Mouse (Mus musculus): ENCODE data around the gene C130026I21Rik. TPM values are rescaled to one million over a fixed set of nuclear protein-coding genes. Genes with fewer than 3 reads are reported as not detected.
A peak's percentile ranks its signal among the peaks of the same experiment; 100 is the strongest.
"Not testable (repeated sequence)": the region's sequence is repeated elsewhere in the genome, so short reads cannot be mapped to it uniquely, and the experiment has no call there.

The C130026I21Rik gene
- polyA plus RNA-seq, 1 experiment from 2014 or later = not detected

DNA sequence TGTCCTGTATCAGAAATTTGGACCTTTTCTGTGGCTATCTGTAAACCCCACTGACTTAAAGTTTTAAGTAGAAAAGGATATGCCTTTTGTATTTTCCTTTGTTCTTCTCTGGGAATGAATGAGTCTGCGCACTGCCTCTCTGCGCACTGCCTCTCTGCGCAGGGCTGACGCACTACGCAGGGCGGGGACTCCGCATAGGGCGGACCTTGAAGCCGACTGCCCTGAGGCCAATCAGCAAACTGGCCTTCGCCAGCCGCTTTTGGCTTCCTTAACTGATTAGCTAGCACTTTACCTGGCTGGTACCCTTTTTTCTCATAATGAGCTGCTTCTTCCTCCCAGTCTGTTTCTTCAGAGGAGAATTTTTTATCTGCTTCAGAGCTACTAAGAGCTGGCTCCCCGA lies 271.1 kb downstream of the C130026I21Rik start:
- not testable (repeated sequence) for H3K36me3 ChIP-seq; H3K27me3 ChIP-seq (replicated peaks); H3K9me3 ChIP-seq (replicated peaks); H3K4me1 ChIP-seq; H3K27ac ChIP-seq (replicated peaks); H3K9ac ChIP-seq (replicated peaks); H3K4me3 ChIP-seq (replicated peaks); ATAC-seq (ENCODE audit: low FRiP score); H3K4me2 ChIP-seq
- WGBS = over 99% methylated on average over 8 of the region's 12 CpGs

DNA sequence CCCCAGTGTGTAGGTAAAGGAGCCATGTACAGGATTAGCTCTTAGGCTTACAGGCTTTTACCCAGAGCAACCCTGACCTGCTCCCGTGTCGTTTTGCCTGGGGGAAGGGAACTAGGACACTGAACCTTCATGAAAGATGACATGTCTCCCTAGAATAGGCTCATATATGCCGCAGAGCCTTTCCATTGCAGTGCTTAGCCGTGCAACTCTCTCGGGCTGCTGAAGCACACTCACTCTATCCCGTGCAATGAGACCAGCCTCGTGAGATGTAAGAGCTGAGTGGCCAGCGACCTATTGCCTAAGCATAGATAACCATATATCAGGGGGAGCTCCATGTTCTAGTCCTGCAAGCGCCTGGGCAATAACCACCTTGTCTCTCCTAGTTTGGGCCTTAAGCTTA lies 274.1 kb downstream of the C130026I21Rik start:
- not testable (repeated sequence) for H3K27me3 ChIP-seq (replicated peaks); H3K9ac ChIP-seq (replicated peaks); H3K4me1 ChIP-seq; H3K36me3 ChIP-seq; H3K27ac ChIP-seq (replicated peaks); H3K4me3 ChIP-seq (replicated peaks); H3K4me2 ChIP-seq; ATAC-seq (ENCODE audit: low FRiP score); H3K9me3 ChIP-seq (replicated peaks)
- WGBS = 87% methylated on average over 5 of the region's 9 CpGs

DNA sequence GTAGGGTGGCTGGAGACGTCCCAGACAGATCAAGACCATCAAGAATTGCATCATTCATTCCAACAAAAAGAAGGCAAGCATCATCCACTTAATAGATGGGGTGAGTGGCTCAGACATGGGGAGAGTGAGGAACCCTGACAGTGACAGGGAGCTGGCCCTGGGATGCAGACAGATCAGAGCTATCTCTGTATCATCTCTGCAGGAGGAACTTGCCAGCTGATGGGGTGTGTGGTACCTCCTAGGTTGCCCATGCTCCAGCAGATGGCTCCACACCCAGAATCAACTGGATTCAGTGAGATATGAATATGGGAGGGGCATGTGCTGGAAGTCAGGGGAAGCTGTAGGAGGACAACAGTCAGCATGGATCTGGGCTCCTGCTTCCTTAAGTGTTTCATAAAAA lies 275.9 kb downstream of the C130026I21Rik start:
- not testable (repeated sequence) for H3K27me3 ChIP-seq (replicated peaks); H3K4me3 ChIP-seq (replicated peaks); H3K27ac ChIP-seq (replicated peaks); ATAC-seq (ENCODE audit: low FRiP score); H3K4me2 ChIP-seq; H3K9me3 ChIP-seq (replicated peaks); H3K9ac ChIP-seq (replicated peaks); H3K36me3 ChIP-seq; H3K4me1 ChIP-seq
- WGBS = no CpG with 5 or more reads among the region's 1 CpGs

DNA sequence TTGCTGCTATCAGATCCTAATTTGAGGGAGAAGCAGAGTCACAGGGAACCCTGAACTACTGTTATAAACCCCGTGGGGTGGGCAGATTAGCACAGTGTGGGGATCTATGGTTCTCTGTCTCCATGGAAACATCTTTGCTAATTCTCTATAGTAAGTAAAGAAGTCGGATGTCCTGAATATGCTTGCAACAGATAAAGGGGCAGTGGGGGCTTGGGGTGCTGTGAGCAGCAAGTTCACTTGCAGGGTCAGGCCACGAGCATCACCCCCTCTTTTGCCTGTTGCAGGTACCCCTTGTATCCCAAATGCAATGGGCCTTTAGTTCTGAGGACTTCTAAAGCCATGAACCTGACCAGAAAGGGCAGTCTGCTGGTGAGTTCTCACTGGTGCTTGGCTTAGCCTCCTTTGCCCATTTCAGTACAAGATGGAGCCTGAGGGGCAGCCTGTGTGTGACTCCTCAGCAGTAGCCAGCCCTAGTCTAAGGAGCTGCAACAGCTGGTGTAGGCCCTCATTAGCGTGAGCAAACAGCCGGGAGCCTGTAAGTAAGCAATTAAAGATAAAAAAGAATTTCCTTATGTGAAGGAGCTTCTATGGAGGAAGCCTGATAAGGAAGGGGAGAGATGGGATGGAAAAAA lies 276.6 kb downstream of the C130026I21Rik start:
- H3K27ac ChIP-seq (replicated peaks); H3K27me3 ChIP-seq (replicated peaks); H3K4me3 ChIP-seq (replicated peaks); H3K36me3 ChIP-seq; H3K9ac ChIP-seq (replicated peaks); H3K4me1 ChIP-seq; H3K4me2 ChIP-seq; H3K9me3 ChIP-seq (replicated peaks): not testable (repeated sequence)
- 54% methylated on average over 2 of the region's 5 CpGs for WGBS
- peak; percentile 50; the same call in 1 of the 2 replicates for ATAC-seq (ENCODE audit: low FRiP score)

DNA sequence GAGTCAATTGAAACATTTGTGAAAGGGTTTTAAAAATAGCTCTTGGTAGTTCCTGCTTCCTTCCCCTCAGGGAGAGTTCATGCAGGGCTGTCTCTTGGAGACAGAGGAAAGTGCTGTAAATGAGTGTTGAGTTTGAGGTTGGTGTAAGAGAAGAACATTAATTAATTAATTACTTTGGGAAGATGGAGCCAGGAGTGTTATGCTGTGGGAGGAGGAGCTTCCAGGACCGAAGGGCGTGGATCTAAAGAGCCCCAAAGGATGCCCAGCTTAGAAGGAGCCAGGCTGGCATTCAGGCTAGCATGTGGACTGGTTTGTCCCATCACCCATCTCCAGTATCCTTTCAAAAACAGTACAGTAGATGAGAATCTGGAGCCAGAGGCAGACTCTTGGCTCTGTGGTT lies 277.1 kb downstream of the C130026I21Rik start:
- not testable (repeated sequence) for H3K27me3 ChIP-seq (replicated peaks); H3K36me3 ChIP-seq; H3K4me2 ChIP-seq; H3K9me3 ChIP-seq (replicated peaks); H3K9ac ChIP-seq (replicated peaks); H3K4me3 ChIP-seq (replicated peaks); H3K27ac ChIP-seq (replicated peaks); H3K4me1 ChIP-seq
- peak; percentile 63; the same call in 1 of the 2 replicates for ATAC-seq (ENCODE audit: low FRiP score)
- WGBS = no CpG with 5 or more reads among the region's 2 CpGs

DNA sequence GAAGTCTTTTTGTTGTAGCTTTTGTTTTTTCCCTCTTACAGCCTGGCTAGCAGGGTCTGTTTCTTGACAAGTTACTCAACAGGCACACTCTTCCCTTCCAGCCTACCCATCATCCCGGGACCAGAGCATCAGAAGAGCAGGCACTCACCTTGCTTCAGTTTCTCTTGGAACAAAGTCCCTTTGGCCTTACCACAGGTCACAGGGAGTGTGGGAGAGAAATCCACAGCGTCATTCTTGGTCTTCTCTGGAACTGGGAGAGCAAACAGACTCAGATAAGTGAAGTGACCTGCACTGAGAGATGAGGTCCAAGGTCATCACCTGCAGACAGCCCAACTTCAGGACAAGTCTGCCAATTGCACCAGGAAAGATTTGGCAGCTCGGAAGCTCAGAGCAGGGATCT lies 277.5 kb downstream of the C130026I21Rik start:
- not testable (repeated sequence) for H3K36me3 ChIP-seq; ATAC-seq (ENCODE audit: low FRiP score)
- no CpG with 5 or more reads among the region's 3 CpGs for WGBS

DNA sequence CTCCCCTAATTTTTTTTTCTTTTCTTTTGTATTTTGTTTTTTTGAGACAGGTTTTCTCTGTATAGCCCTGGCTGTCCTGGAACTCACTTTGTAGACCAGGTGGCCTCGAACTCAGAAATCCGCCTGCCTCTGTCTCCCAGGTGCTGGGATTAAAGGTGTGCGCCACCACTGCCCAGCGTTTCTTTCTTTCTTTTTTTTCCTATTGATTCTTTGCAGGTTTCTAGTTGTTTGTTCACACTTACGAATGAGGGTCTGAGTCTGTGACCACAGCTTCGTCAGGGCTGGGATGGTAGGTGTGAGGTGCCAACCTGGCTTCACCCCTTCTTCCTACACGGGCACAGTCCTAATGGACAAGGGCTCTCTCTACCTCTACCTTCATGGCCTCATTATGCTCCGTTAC lies 281.3 kb downstream of the C130026I21Rik start:
- not testable (repeated sequence) for H3K4me2 ChIP-seq; H3K9ac ChIP-seq (replicated peaks); H3K4me1 ChIP-seq; ATAC-seq (ENCODE audit: low FRiP score); H3K27me3 ChIP-seq (replicated peaks); H3K36me3 ChIP-seq; H3K4me3 ChIP-seq (replicated peaks); H3K9me3 ChIP-seq (replicated peaks); H3K27ac ChIP-seq (replicated peaks)
- WGBS = 90% methylated on average over 8 of the region's 8 CpGs

More for the DNA sequence above, 277.5 kb downstream of the C130026I21Rik start:
- H3K27ac ChIP-seq (replicated peaks); H3K27me3 ChIP-seq (replicated peaks); H3K4me2 ChIP-seq; H3K4me3 ChIP-seq (replicated peaks); H3K9me3 ChIP-seq (replicated peaks); H3K4me1 ChIP-seq; H3K9ac ChIP-seq (replicated peaks): not testable (repeated sequence)

DNA sequence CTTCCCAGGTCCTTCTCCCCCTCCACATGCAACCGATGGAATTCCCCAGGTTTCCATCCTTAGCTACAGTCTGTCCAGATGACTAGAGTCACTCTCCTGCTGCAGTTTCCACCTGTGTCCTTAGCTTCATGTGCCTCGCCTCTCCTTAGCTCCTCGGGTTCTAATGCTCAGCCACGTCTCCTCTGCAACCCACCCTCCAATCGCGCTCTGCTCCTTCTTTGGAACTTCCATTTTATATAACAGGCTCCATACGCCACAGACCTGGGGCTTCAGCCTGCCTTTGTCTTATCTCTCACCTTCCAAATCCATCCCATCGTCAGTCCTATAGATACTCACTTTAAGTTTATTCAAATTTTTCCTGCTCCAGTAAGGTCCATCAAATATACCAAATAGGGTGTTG lies 282.6 kb downstream of the C130026I21Rik start:
- ATAC-seq (ENCODE audit: low FRiP score); H3K4me3 ChIP-seq (replicated peaks); H3K27ac ChIP-seq (replicated peaks); H3K36me3 ChIP-seq; H3K27me3 ChIP-seq (replicated peaks); H3K4me1 ChIP-seq; H3K9me3 ChIP-seq (replicated peaks); H3K4me2 ChIP-seq; H3K9ac ChIP-seq (replicated peaks): not testable (repeated sequence)
- 76% methylated on average over 8 of the region's 8 CpGs for WGBS

DNA sequence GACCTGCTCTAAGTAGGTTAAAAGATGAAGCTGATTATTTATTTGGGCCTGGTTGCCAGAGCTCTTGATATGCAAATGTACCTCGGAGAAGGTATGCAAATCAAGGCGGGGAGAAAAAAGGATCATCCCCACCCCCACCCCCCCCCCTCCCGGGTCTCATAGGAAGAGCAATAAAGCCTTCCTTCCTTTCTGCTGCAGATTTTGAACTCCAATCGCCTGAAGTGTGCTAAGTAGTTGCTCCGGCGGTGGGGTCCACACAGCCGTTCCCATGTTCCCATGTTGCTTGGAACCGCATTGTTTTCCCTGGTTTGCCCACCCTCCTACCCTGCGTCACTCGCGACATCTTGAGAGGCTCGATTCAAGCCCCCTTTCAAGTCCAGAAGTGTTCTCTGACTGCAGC lies 308.6 kb downstream of the C130026I21Rik start:
- not testable (repeated sequence) for H3K9me3 ChIP-seq (replicated peaks); H3K27me3 ChIP-seq (replicated peaks); H3K36me3 ChIP-seq; H3K27ac ChIP-seq (replicated peaks); H3K4me1 ChIP-seq; ATAC-seq (ENCODE audit: low FRiP score); H3K9ac ChIP-seq (replicated peaks)
- Histone ChIP-seq H3K4me3 (replicated peaks) (peak overlapping the region; percentile 22; the same call in 1 of the 2 replicates), H3K4me2 (peak overlapping the region; percentile 54)
- WGBS = 3% methylated on average over 12 of the region's 12 CpGs

DNA sequence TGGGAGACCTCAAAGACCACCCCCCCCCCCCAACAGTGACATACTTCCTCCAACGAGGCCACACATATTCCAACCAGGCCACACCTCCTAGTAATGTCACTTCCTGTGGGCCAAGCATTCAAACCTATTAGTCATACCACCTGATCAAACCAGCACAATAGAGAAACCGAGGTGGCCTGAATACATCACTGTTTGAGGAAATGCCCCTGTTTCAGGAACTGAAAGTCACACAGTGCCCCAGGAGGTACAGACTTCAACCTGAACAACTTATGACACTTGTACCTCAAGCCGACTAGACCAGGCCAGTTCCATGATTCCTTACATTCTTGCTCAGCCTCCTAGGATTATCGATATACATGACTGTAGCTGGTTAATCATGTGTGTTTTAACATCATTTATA lies 312.7 kb downstream of the C130026I21Rik start:
- WGBS = 87% methylated on average over 4 of the region's 4 CpGs
- not testable (repeated sequence) for H3K27me3 ChIP-seq (replicated peaks); H3K9me3 ChIP-seq (replicated peaks); ATAC-seq (ENCODE audit: low FRiP score); H3K27ac ChIP-seq (replicated peaks); H3K4me2 ChIP-seq; H3K4me1 ChIP-seq; H3K9ac ChIP-seq (replicated peaks); H3K4me3 ChIP-seq (replicated peaks); H3K36me3 ChIP-seq

DNA sequence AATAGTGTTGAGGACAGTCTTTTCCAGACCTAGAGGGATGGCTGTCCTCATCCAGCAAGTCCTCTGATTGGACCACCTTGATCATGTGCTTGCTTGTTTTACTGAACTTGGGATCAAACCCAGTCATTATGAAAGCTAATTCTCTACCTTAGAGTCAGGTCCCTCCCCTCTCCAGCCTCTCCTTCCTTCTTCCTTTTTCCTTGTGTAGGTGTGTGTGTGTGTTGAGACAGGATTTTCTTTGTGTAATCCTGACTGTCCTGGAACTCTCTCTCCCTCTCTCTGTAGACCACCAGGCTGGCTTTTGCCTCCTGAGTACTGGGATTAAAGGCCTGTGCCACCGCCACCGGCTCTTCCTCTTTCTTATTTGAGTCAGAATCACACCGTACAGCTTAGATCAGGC lies 313.6 kb downstream of the C130026I21Rik start:
- H3K36me3 ChIP-seq; H3K9me3 ChIP-seq (replicated peaks); ATAC-seq (ENCODE audit: low FRiP score); H3K27ac ChIP-seq (replicated peaks); H3K4me3 ChIP-seq (replicated peaks); H3K27me3 ChIP-seq (replicated peaks); H3K4me2 ChIP-seq; H3K4me1 ChIP-seq; H3K9ac ChIP-seq (replicated peaks): not testable (repeated sequence)
- WGBS = 98% methylated on average over 3 of the region's 3 CpGs

DNA sequence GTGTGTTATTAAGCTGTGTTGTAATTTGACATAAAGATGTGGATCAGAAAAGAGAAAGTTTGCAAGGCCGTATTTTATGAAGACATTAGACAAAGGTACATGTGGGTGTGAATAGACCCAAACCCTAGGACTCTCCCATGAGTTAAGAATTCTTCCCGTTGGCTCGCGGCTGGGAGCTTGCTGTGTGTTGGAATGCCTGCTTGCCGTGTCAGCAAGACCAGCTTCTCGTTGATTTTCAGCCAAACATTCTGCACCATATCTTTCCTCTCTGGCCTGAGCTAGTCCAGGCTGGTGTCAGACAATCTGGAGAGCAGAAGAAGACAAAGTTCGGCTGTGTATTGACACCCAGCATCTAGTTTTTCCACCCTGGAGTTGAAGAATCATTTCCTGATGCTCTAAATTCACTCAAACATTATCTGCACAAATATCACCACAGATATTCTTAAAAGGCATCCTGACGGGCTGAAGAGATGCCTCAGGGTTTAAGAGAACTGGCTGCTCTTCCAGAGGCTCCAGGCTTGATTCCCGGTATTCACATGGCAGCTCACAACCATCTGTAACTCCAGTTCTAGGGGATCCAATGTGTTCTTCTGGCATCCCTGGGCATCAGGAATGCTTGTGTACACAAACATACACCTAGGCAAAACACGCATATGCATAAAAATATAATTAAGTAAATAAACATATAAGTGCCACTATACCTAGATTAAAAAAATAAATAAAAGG lies 317.7 kb downstream of the C130026I21Rik start:
- H3K36me3 ChIP-seq = no peaks in the 10 kb centered on the region
- WGBS = 88% methylated on average over 10 of the region's 10 CpGs
- H3K4me3 ChIP-seq (replicated peaks) = no peak overlapping the region
- no peaks in the 10 kb centered on the region for H3K9me3 ChIP-seq (replicated peaks)
- H3K4me1 ChIP-seq = no peaks in the 10 kb centered on the region
- H3K27me3 ChIP-seq (replicated peaks) = no peaks in the 10 kb centered on the region
- no peak overlapping the region for H3K4me2 ChIP-seq
- H3K27ac ChIP-seq (replicated peaks) = no peak overlapping the region
- no peak overlapping the region for H3K9ac ChIP-seq (replicated peaks)
- ATAC-seq (ENCODE audit: low FRiP score) = no peak

Measured in neural tube, embryonic 15.5 days (tissue).